Mouse (Mus musculus): ENCODE measurements at regions not wholly inside any gene's neighbourhood (a gene's known extent, or its start where the extent isn't known, plus 50 kb on each side); places are given as distances from the start of the nearest gene placed in this dataset.

DNA sequence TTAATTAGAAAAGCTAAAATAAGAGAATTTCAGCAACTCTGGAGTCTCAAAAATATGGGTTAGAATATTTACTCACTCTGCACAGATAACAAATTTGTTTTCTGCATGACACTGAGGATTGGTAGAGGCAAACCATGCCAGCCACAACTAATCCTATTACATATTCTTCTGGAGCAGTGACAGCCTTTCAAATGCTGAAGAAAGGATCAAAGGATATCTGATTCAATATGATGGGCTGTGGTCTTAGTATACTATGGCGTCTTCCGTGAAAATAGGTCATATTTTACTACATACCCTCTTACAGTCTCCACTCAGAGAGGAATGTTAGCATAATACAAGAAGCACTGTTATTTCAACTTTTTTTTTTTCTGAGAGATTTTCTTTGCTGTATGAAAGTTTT lies 1375.1 kb upstream of the Zeb2 start:
- Histone ChIP-seq H3K9me3 (ENCODE audit: low read length) (no peaks in the 10 kb centered on the region), H3K27ac (ENCODE audit: low read length) (no peak overlapping the region), H3K27me3 (ENCODE audit: insufficient read depth, low read length) (no peaks in the 10 kb centered on the region), H3K9ac (replicated peaks; ENCODE audit: low read length) (no peak overlapping the region), H3K36me3 (ENCODE audit: insufficient read depth, low read length) (no peaks in the 10 kb centered on the region), H3K4me3 (ENCODE audit: low read length) (no peak overlapping the region), H3K4me1 (ENCODE audit: insufficient read depth, low read length) (no peaks in the 10 kb centered on the region), H3K4me2 (replicated peaks; ENCODE audit: low read depth, low read length) (no peak overlapping the region)
- no peak for ATAC-seq (ENCODE audit: low FRiP score, low TSS enrichment)
- 72% methylated on average over 2 of the region's 2 CpGs for WGBS

DNA sequence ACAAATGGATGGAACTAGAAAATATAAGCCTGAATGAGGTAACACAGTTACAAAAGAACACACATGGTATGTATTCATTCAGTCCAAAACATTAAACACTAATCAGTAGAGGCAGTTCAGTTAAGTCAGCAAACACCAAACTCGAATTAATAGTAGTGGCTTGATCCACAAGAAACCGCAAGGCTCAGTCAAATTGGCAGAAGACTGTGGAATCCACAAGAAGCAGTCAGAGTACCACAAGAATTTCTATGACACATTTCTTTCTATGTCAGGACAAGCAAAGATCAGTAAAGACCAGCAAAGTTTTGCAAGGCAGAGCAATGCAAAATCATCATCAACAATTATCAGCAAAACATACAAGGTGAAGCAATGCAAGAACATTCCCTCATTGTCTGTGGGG lies 1373.9 kb upstream of the Zeb2 start:
- no peak for ATAC-seq (ENCODE audit: low FRiP score, low TSS enrichment)
- H3K27ac ChIP-seq (ENCODE audit: low read length): no peak overlapping the region
- no peak overlapping the region for H3K4me3 ChIP-seq (ENCODE audit: low read length)

DNA sequence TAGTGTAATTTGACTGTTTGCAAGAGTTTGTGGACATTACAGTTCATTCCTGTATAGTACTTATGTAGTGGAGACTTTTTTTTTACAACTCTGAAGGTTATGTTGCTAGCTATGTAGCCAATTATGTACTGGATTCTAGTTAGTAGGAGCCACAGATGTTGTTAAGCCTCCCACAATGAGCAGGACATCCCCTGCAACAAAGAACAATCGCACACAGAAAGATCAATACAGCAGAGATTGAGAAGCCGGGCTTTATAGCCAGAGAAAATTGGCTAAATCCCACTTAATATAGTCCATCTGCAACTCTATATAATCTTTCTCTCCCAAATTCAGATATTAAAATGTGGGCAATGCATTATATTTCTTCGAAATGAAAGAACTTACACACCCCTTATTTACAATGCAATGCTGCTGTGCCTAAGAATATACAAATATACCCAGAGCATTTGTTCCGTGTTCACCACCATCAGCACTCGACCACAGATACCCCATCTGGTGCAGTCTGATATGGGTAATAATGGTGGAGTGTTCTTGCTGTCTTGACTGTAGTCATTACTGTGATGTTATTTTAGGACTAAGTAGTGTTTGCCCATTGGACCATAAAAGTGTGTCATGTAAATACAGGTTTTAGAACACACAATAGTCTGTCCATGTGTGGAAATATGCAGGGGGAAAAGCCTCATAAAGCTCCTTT lies 1351.9 kb upstream of the Zeb2 start:
- no peak for ATAC-seq (ENCODE audit: low FRiP score, low TSS enrichment)
- Histone ChIP-seq H3K9me3 (ENCODE audit: low read length) (no peaks in the 10 kb centered on the region), H3K36me3 (ENCODE audit: insufficient read depth, low read length) (no peaks in the 10 kb centered on the region), H3K4me2 (replicated peaks; ENCODE audit: low read depth, low read length) (no peak overlapping the region), H3K27ac (ENCODE audit: low read length) (no peak overlapping the region), H3K27me3 (ENCODE audit: insufficient read depth, low read length) (no peaks in the 10 kb centered on the region), H3K4me3 (ENCODE audit: low read length) (no peak overlapping the region), H3K9ac (replicated peaks; ENCODE audit: low read length) (no peak overlapping the region), H3K4me1 (ENCODE audit: insufficient read depth, low read length) (0 out of 2 replicates have a peak, but pooled peaks cover 4% of the 10 kb centered on the region)
- 88% methylated on average over 5 of the region's 5 CpGs for WGBS

More for the DNA sequence above, 1373.9 kb upstream of the Zeb2 start:
- H3K4me2 ChIP-seq (replicated peaks; ENCODE audit: low read depth, low read length): no peak overlapping the region
- no peak overlapping the region for H3K9ac ChIP-seq (replicated peaks; ENCODE audit: low read length)
- H3K27me3 ChIP-seq (ENCODE audit: insufficient read depth, low read length): no peaks in the 10 kb centered on the region
- no peaks in the 10 kb centered on the region for H3K36me3 ChIP-seq (ENCODE audit: insufficient read depth, low read length)
- no peaks in the 10 kb centered on the region for H3K4me1 ChIP-seq (ENCODE audit: insufficient read depth, low read length)
- 92% methylated on average over 2 of the region's 2 CpGs for WGBS
- no peaks in the 10 kb centered on the region for H3K9me3 ChIP-seq (ENCODE audit: low read length)

DNA sequence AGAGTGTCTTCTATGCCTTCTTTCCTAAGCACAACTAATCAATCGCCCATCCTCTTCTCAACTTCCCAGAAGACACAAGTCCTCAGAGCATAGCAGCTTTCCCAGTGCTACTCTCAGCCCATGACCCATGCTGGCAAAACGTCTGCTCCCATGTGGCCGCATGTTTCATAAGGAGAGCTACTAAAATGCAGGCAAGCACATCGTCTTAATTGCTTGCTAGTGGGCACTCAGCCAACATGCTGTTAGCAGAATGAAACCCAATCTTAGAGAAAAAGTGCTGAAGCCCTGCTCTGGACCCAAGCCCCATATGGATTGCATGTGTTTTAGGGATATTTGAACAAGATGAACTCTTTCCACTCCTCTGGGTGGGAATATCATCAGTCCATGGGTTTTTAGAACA lies 1348.2 kb upstream of the Zeb2 start:
- H3K9ac ChIP-seq (replicated peaks; ENCODE audit: low read length): no peak overlapping the region
- no peak overlapping the region for H3K4me3 ChIP-seq (ENCODE audit: low read length)
- no peaks in the 10 kb centered on the region for H3K36me3 ChIP-seq (ENCODE audit: insufficient read depth, low read length)
- H3K9me3 ChIP-seq (ENCODE audit: low read length): no peaks in the 10 kb centered on the region
- H3K27ac ChIP-seq (ENCODE audit: low read length): no peak overlapping the region
- no peak overlapping the region for H3K4me2 ChIP-seq (replicated peaks; ENCODE audit: low read depth, low read length)
- peak; percentile 63; the same call in 1 of the 2 replicates for ATAC-seq (ENCODE audit: low FRiP score, low TSS enrichment)
- 0 out of 2 replicates have a peak, but pooled peaks cover 4% of the 10 kb centered on the region for H3K4me1 ChIP-seq (ENCODE audit: insufficient read depth, low read length)
- no peaks in the 10 kb centered on the region for H3K27me3 ChIP-seq (ENCODE audit: insufficient read depth, low read length)
- 19% methylated on average over 4 of the region's 4 CpGs for WGBS

DNA sequence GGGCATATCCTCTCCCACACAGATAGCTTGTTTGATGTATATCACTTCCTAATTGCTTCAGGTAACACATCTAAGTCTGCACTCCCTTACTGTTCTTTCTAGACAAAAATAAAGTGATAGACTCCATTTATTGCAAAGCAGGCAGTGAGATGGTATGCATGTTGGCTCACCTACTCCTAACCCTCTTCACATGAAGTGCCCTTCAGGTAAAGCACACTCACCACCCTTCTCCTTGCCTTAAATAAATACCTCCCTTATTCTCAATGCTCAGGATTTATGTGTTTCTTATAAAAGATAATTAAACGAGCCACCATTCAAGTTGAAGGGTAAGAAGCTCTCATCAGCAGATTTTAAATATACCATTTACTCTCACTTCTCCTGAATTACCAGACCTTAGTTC lies 1347.7 kb upstream of the Zeb2 start:
- no peaks in the 10 kb centered on the region for H3K36me3 ChIP-seq (ENCODE audit: insufficient read depth, low read length)
- 60% methylated on average over 1 of the region's 1 CpGs for WGBS
- no peak overlapping the region for H3K4me2 ChIP-seq (replicated peaks; ENCODE audit: low read depth, low read length)
- no peak overlapping the region for H3K4me3 ChIP-seq (ENCODE audit: low read length)
- H3K9ac ChIP-seq (replicated peaks; ENCODE audit: low read length): no peak overlapping the region
- H3K27me3 ChIP-seq (ENCODE audit: insufficient read depth, low read length): no peaks in the 10 kb centered on the region
- no peak for ATAC-seq (ENCODE audit: low FRiP score, low TSS enrichment)
- 0 out of 2 replicates have a peak, but pooled peaks cover 4% of the 10 kb centered on the region for H3K4me1 ChIP-seq (ENCODE audit: insufficient read depth, low read length)
- H3K9me3 ChIP-seq (ENCODE audit: low read length): no peaks in the 10 kb centered on the region
- no peak overlapping the region for H3K27ac ChIP-seq (ENCODE audit: low read length)

DNA sequence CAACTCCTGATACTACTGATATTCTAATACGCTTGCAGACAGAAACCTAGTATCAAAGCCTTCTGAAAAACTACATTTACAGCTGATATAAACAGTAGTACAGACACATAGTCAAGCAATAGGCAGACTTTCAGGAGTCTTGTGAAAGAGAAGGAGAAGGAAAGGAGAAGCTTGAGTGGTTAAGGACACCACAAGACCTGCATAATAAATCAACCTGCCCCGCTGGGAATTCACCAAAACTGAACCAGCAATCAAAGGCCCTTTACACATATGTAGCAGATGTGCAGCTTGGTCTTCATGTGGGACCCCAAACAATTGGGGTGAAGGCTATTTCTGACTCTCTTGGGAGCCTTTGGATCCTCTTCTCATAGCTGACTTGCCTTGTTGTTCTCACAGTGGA lies 1345.5 kb upstream of the Zeb2 start:
- H3K4me1 ChIP-seq (ENCODE audit: insufficient read depth, low read length): 0 out of 2 replicates have a peak, but pooled peaks cover 4% of the 10 kb centered on the region
- no peak overlapping the region for H3K4me2 ChIP-seq (replicated peaks; ENCODE audit: low read depth, low read length)
- H3K4me3 ChIP-seq (ENCODE audit: low read length): no peak overlapping the region
- no peaks in the 10 kb centered on the region for H3K9me3 ChIP-seq (ENCODE audit: low read length)
- H3K9ac ChIP-seq (replicated peaks; ENCODE audit: low read length): no peak overlapping the region
- H3K27me3 ChIP-seq (ENCODE audit: insufficient read depth, low read length): no peaks in the 10 kb centered on the region
- ATAC-seq (ENCODE audit: low FRiP score, low TSS enrichment): no peak
- no peaks in the 10 kb centered on the region for H3K36me3 ChIP-seq (ENCODE audit: insufficient read depth, low read length)
- no peak overlapping the region for H3K27ac ChIP-seq (ENCODE audit: low read length)
- WGBS: 77% methylated on average over 2 of the region's 2 CpGs

DNA sequence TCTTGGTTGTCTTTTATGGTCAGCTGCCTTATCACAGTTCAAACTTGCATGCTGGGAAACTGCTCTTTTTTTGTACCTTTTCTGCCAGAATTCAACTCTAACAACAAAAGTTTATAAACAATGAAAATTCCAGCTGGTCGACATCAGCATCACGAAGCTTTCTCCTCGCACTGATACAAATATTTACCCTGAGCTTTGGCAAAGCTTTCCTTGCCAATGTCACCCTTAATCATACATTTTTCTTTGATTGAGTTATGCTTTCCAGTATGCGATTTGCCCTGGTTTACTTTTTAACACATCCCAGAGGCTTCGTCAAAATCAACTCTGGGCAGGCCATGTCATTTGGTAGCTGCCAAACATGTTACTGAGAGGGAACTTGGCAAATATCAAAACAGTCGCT lies 1333.5 kb upstream of the Zeb2 start:
- Histone ChIP-seq H3K4me1 (ENCODE audit: insufficient read depth, low read length) (no peaks in the 10 kb centered on the region), H3K36me3 (ENCODE audit: insufficient read depth, low read length) (no peaks in the 10 kb centered on the region), H3K9me3 (ENCODE audit: low read length) (no peaks in the 10 kb centered on the region), H3K9ac (replicated peaks; ENCODE audit: low read length) (no peak overlapping the region), H3K4me2 (replicated peaks; ENCODE audit: low read depth, low read length) (no peak overlapping the region), H3K27ac (ENCODE audit: low read length) (no peak overlapping the region), H3K4me3 (ENCODE audit: low read length) (no peak overlapping the region), H3K27me3 (ENCODE audit: insufficient read depth, low read length) (no peaks in the 10 kb centered on the region)
- no peak for ATAC-seq (ENCODE audit: low FRiP score, low TSS enrichment)
- WGBS: 62% methylated on average over 6 of the region's 6 CpGs

DNA sequence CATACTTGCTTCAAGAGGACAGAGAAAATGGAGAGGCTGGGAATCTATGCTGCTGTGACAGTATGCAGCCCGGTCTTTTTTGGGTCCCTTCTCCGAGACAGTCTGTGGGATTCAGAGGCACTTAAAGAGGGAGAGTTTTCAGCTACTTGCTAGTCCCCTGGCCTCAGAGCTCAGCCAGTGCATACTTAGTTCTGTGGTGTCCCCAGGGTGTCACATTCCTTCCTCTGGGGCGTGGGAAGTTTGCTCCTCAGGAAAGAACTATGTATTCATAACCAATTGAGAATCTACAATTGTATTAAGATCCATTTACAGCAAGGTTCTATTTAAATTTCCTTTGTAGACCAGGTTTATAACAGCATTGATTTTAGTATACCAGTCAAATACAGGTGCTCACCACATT lies 1328.1 kb upstream of the Zeb2 start:
- peaks cover 13% of the 10 kb centered on the region for H3K4me1 ChIP-seq (ENCODE audit: insufficient read depth, low read length)
- H3K36me3 ChIP-seq (ENCODE audit: insufficient read depth, low read length): no peaks in the 10 kb centered on the region
- 73% methylated on average over 3 of the region's 3 CpGs for WGBS
- H3K4me3 ChIP-seq (ENCODE audit: low read length): no peak overlapping the region
- H3K9ac ChIP-seq (replicated peaks; ENCODE audit: low read length): no peak overlapping the region
- H3K27me3 ChIP-seq (ENCODE audit: insufficient read depth, low read length): no peaks in the 10 kb centered on the region
- no peak for ATAC-seq (ENCODE audit: low FRiP score, low TSS enrichment)
- no peaks in the 10 kb centered on the region for H3K9me3 ChIP-seq (ENCODE audit: low read length)
- H3K4me2 ChIP-seq (replicated peaks; ENCODE audit: low read depth, low read length): no peak overlapping the region
- H3K27ac ChIP-seq (ENCODE audit: low read length): no peak overlapping the region

DNA sequence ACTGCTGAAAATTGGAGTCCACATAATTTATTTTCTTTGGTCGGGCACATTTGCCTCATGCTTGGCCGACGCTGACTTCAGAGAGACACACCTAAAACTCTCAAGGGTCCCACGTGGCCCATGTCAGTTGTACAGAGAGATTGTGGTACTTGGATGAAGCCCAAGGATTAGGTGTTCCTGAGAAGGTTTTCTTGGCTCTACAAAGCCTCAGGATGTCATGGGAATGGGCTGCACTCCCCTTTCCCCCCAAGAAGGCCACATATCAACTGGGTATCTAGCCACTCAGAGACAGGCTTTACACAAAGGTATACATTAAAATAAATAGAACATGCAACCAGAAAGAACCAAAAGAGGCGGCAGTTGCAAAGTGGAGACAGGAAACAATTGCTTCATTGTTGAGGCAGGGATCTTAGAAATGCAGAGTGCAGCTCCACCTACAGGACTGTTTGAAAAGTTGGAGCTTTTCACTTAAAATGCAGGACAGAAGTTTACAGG lies 1326.5 kb upstream of the Zeb2 start:
- H3K4me3 ChIP-seq (ENCODE audit: low read length): no peak overlapping the region

DNA sequence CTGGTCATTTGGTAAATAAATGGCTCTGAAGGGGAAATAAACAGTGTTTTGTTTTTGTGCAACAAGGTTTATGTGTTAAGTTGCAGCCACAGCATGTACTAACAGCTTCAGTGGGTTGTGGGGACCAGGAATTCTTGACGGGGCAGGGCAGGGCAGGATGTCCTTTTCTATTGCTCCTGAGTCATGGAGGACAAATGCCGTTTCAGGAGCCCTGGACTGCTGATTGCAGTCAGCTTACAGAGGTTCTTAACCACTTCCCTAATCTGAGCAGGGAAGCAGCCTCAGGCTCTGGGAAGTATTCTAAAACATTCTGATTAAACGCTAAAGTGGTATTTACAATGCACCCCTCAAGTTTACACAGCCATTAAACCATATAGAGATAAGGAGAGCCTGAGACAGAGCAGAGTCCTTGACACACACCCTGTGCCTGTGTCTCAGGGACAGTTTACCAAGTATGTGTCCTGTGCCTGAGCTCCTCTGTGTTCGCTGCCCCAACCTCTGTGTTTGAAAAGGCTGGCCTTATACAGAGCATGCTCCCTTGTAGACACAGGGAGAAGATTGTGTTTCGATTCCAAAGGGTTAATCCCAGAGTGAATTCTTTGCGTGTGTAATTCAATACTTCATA lies 1326.0 kb upstream of the Zeb2 start:
- peak overlapping the region; percentile 23 for H3K4me2 ChIP-seq (replicated peaks; ENCODE audit: low read depth, low read length)
- H3K4me3 ChIP-seq (ENCODE audit: low read length): no peak overlapping the region
- H3K9me3 ChIP-seq (ENCODE audit: low read length): no peaks in the 10 kb centered on the region
- H3K4me1 ChIP-seq (ENCODE audit: insufficient read depth, low read length): peaks cover 13% of the 10 kb centered on the region
- peak overlapping the region; percentile 89 for H3K27ac ChIP-seq (ENCODE audit: low read length)
- no peaks in the 10 kb centered on the region for H3K27me3 ChIP-seq (ENCODE audit: insufficient read depth, low read length)
- H3K9ac ChIP-seq (replicated peaks; ENCODE audit: low read length): peak overlapping the region; percentile 29; the same call in 1 of the 2 replicates
- ATAC-seq (ENCODE audit: low FRiP score, low TSS enrichment): peak; percentile 90
- 22% methylated on average over 6 of the region's 6 CpGs for WGBS
- H3K36me3 ChIP-seq (ENCODE audit: insufficient read depth, low read length): no peaks in the 10 kb centered on the region

More for the DNA sequence above, 1326.5 kb upstream of the Zeb2 start:
- WGBS: 3% methylated on average over 5 of the region's 5 CpGs
- H3K4me1 ChIP-seq (ENCODE audit: insufficient read depth, low read length): peaks cover 13% of the 10 kb centered on the region
- no peak overlapping the region for H3K9ac ChIP-seq (replicated peaks; ENCODE audit: low read length)
- no peaks in the 10 kb centered on the region for H3K36me3 ChIP-seq (ENCODE audit: insufficient read depth, low read length)
- peak; percentile 85 for ATAC-seq (ENCODE audit: low FRiP score, low TSS enrichment)
- no peaks in the 10 kb centered on the region for H3K9me3 ChIP-seq (ENCODE audit: low read length)
- H3K4me2 ChIP-seq (replicated peaks; ENCODE audit: low read depth, low read length): peak overlapping the region; percentile 23
- H3K27me3 ChIP-seq (ENCODE audit: insufficient read depth, low read length): no peaks in the 10 kb centered on the region
- peak overlapping the region; percentile 89 for H3K27ac ChIP-seq (ENCODE audit: low read length)
